9 mouse cellular contexts compared by ENCODE assay signal in genomic region chr7:19178035-19178434, GRCm38 (mm10). TPM values are rescaled to one million over a fixed set of nuclear protein-coding genes. Genes with fewer than 3 reads are reported as not detected.
DNase-seq lines count a peak whose midpoint lies in the region; ATAC-seq and TF ChIP-seq lines count a peak whose summit lies in the region.
"Had no signal": no experiment of that assay in that cellular context is flagged by ENCODE, and none has a peak within 500 bp of the region (broad histone marks: within the 10 kb centered on the region; RNA-seq: fewer than 3 reads in every experiment).

No protein-coding gene starts in this region.

- peak overlapping the region; percentile 75 for H3K4me2 ChIP-seq in midbrain, embryonic 15.5 days

- peak overlapping the region; percentile 98 for H3K27ac ChIP-seq in left cerebral cortex, adult 2 months
- no peak overlapping the region for H3K27ac ChIP-seq in embryonic facial prominence, embryonic 10.5 days (replicated peaks)
- peak overlapping the region; percentile 35; the same call in 1 of the 2 replicates for H3K27ac ChIP-seq in hindbrain, embryonic 10.5 days
- no peak overlapping the region for H3K27ac ChIP-seq in midbrain, embryonic 15.5 days
- H3K27ac ChIP-seq: kidney, postnatal 0 days had no signal

- H3K4me3 ChIP-seq in left cerebral cortex, adult 2 months: peak overlapping the region; percentile 70
- H3K4me3 ChIP-seq in embryonic facial prominence, embryonic 10.5 days: peak overlapping the region; percentile 24; the same call in 1 of the 2 replicates
- peak overlapping the region; percentile 39 for H3K4me3 ChIP-seq in hindbrain, embryonic 10.5 days
- peak overlapping the region; percentile 74 for H3K4me3 ChIP-seq in midbrain, embryonic 15.5 days

- DNase-seq in left cerebral cortex, adult 2 months (ENCODE audit: extremely low spot score in 1 of 2, low spot score in 2 of 2): no peak
- no peak for DNase-seq in left cerebral cortex, postnatal 14 days (ENCODE audit: low spot score in 2 of 2)
- DNase-seq in embryonic facial prominence, embryonic 10.5 days (ENCODE audit: low spot score): no peak
- DNase-seq in hindbrain, embryonic 10.5 days (ENCODE audit: low spot score): no peak
- no peak for DNase-seq in spleen, postnatal 14 days (ENCODE audit: low spot score in 2 of 2)
- DNase-seq in lung, postnatal 14 days: no peak
- no peak for DNase-seq in T-cell, adult 2 months (ENCODE audit: low spot score)

- peaks cover 56% of the 10 kb centered on the region for H3K4me1 ChIP-seq in embryonic facial prominence, embryonic 10.5 days
- H3K4me1 ChIP-seq in hindbrain, embryonic 10.5 days (replicated peaks): peaks cover 60% of the 10 kb centered on the region
- peaks cover 36% of the 10 kb centered on the region for H3K4me1 ChIP-seq in midbrain, embryonic 15.5 days

- H3K27me3 ChIP-seq in embryonic facial prominence, embryonic 10.5 days (replicated peaks; ENCODE audit: low read depth, poor library complexity, severe bottlenecking): peaks cover 72% of the 10 kb centered on the region
- peaks cover 66% of the 10 kb centered on the region for H3K27me3 ChIP-seq in hindbrain, embryonic 10.5 days (ENCODE audit: insufficient read depth, poor library complexity, severe bottlenecking)
- peaks cover 21% of the 10 kb centered on the region for H3K27me3 ChIP-seq in midbrain, embryonic 15.5 days (replicated peaks)

- peaks cover 3% of the 10 kb centered on the region; the same call in 1 of the 2 replicates for H3K9me3 ChIP-seq in embryonic facial prominence, embryonic 10.5 days
- H3K9me3 ChIP-seq in hindbrain, embryonic 10.5 days: 0 out of 2 replicates have a peak, but pooled peaks cover 4% of the 10 kb centered on the region
- no peaks in the 10 kb centered on the region for H3K9me3 ChIP-seq in midbrain, embryonic 15.5 days

- 6% methylated on average over 18 of the region's 18 CpGs for WGBS in embryonic facial prominence, embryonic 10.5 days
- WGBS in hindbrain, embryonic 10.5 days: 14% methylated on average over 18 of the region's 18 CpGs
- 5% methylated on average over 17 of the region's 18 CpGs for WGBS in midbrain, embryonic 15.5 days

- no peaks in the 10 kb centered on the region for H3K36me3 ChIP-seq in embryonic facial prominence, embryonic 10.5 days (replicated peaks)
- no peaks in the 10 kb centered on the region for H3K36me3 ChIP-seq in hindbrain, embryonic 10.5 days
- H3K36me3 ChIP-seq in midbrain, embryonic 15.5 days (replicated peaks): no peaks in the 10 kb centered on the region

- intact Hi-C loops in left cerebral cortex, adult 2 months (cut with DNase I): loop anchor here (2.0 to 5.0 kb wide), 4 partner anchors 19 to 165 kb away; no protein-coding TSS in a partner anchor
- intact Hi-C loops in left cerebral cortex, postnatal 14 days (cut with DNase I): loop anchor here (5.0 kb wide), 2 partner anchors 34 to 119 kb away; partner anchors contain the start of gene Gpr4

- H3K9ac ChIP-seq in midbrain, embryonic 15.5 days: peak overlapping the region; percentile 18; the same call in 1 of the 2 replicates

- TF ChIP-seq CTCF in left cerebral cortex, adult 2 months (IDR thresholded peaks at IDR 0.05): no peak

- ATAC-seq in midbrain, embryonic 15.5 days (replicated peaks): no peak

RNA-seq across cellular contexts. Expression of gene Eml2, which starts 1.8 kb away (rescaled TPM):
- 100 to 1,000 TPM; 131 to 138 TPM for total RNA-seq in left cerebral cortex, adult 2 months (2021)
- total RNA-seq in left cerebral cortex, postnatal 14 days (2021): 100 to 1,000 TPM; 167 to 183 TPM
- 5.2 and 6.2 TPM in 2 replicates for polyA plus RNA-seq in embryonic facial prominence, embryonic 10.5 days (2016; fragmentation: Nextera tagmentation; extraction: Ambion mirVana)
- polyA plus RNA-seq in hindbrain, embryonic 10.5 days (2016; fragmentation: Nextera tagmentation; extraction: Ambion mirVana): 2.8 and 4.9 TPM in 2 replicates
- polyA plus RNA-seq in midbrain, embryonic 15.5 days (2015; fragmentation: Nextera tagmentation; extraction: Ambion mirVana): 8.9 and 10.8 TPM in 2 replicates

RNA-seq across cellular contexts. Expression of gene Gipr, which starts 12.1 kb away (rescaled TPM):
- 1 to 10 TPM; 1.8 to 1.9 TPM for total RNA-seq in left cerebral cortex, adult 2 months (2021)
- total RNA-seq in left cerebral cortex, postnatal 14 days (2021): 1 to 10 TPM; 1.6 to 2.8 TPM
- 1.4 and 1.6 TPM in 2 replicates for polyA plus RNA-seq in embryonic facial prominence, embryonic 10.5 days (2016; fragmentation: Nextera tagmentation; extraction: Ambion mirVana)
- polyA plus RNA-seq in hindbrain, embryonic 10.5 days (2016; fragmentation: Nextera tagmentation; extraction: Ambion mirVana): 0.95 and 1.3 TPM in 2 replicates
- 3.5 and 4.3 TPM in 2 replicates for polyA plus RNA-seq in midbrain, embryonic 15.5 days (2015; fragmentation: Nextera tagmentation; extraction: Ambion mirVana)

RNA-seq across cellular contexts. Expression of gene Snrpd2, which starts 28.5 kb away (rescaled TPM):
- 10 to 100 TPM; 69.8 to 73.3 TPM for total RNA-seq in left cerebral cortex, adult 2 months (2021)
- total RNA-seq in left cerebral cortex, postnatal 14 days (2021): 10 to 100 TPM; 84.3 to 88.7 TPM
- 178 and 189 TPM in 2 replicates for polyA plus RNA-seq in embryonic facial prominence, embryonic 10.5 days (2016; fragmentation: Nextera tagmentation; extraction: Ambion mirVana)
- polyA plus RNA-seq in hindbrain, embryonic 10.5 days (2016; fragmentation: Nextera tagmentation; extraction: Ambion mirVana): 184 TPM in 2 replicates
- 109 and 112 TPM in 2 replicates for polyA plus RNA-seq in midbrain, embryonic 15.5 days (2015; fragmentation: Nextera tagmentation; extraction: Ambion mirVana)

RNA-seq across cellular contexts. Expression of gene Qpctl, which starts 28.9 kb away (rescaled TPM):
- total RNA-seq in left cerebral cortex, adult 2 months (2021): 10 to 100 TPM; 14.8 to 16.3 TPM
- 10 to 100 TPM; 19.6 to 21.9 TPM for total RNA-seq in left cerebral cortex, postnatal 14 days (2021)
- polyA plus RNA-seq in embryonic facial prominence, embryonic 10.5 days (2016; fragmentation: Nextera tagmentation; extraction: Ambion mirVana): 14.6 and 15.1 TPM in 2 replicates
- 16.7 and 22.1 TPM in 2 replicates for polyA plus RNA-seq in hindbrain, embryonic 10.5 days (2016; fragmentation: Nextera tagmentation; extraction: Ambion mirVana)
- 26.4 and 27.0 TPM in 2 replicates for polyA plus RNA-seq in midbrain, embryonic 15.5 days (2015; fragmentation: Nextera tagmentation; extraction: Ambion mirVana)

RNA-seq across cellular contexts. Expression of gene Gpr4, which starts 34.3 kb away (rescaled TPM):
- 1 to 10 TPM; 2.4 to 3.8 TPM for total RNA-seq in left cerebral cortex, adult 2 months (2021)
- 1 to 10 TPM; 5.2 to 5.5 TPM for total RNA-seq in left cerebral cortex, postnatal 14 days (2021)
- 1.7 and 2.0 TPM in 2 replicates for polyA plus RNA-seq in embryonic facial prominence, embryonic 10.5 days (2016; fragmentation: Nextera tagmentation; extraction: Ambion mirVana)
- 1.8 and 2.9 TPM in 2 replicates for polyA plus RNA-seq in hindbrain, embryonic 10.5 days (2016; fragmentation: Nextera tagmentation; extraction: Ambion mirVana)
- 3.5 and 4.0 TPM in 2 replicates for polyA plus RNA-seq in midbrain, embryonic 15.5 days (2015; fragmentation: Nextera tagmentation; extraction: Ambion mirVana)

Comparison
In these comparisons a context has a peak if more than half of its experiments do, and no peak if none do; other contexts are left out.
1. H3K27ac ChIP-seq: peak in left cerebral cortex, adult 2 months (single experiment) and hindbrain, embryonic 10.5 days (single experiment); none in embryonic facial prominence, embryonic 10.5 days (single experiment) and midbrain, embryonic 15.5 days (single experiment).
2. H3K4me3 ChIP-seq: peak in every context shown above with its lines; median percentile 74 in midbrain, embryonic 15.5 days; 70 in left cerebral cortex, adult 2 months; 39 in hindbrain, embryonic 10.5 days; 24 in embryonic facial prominence, embryonic 10.5 days.